Mouse (Mus musculus) CH12.LX (cell line): Measurements from ENCODE around the gene Itpr1.

Experiments
- CHD2 ChIP-seq: IDR thresholded peaks from 2 replicates; pipeline ENCODE4 v1.6.1; 2011; ENCODE audit warnings: low read length, improper control_type of control experiment
- CTCF ChIP-seq, 2 experiments: IDR thresholded peaks in 1 of 2; conservative IDR thresholded peaks in 1 of 2; 2 replicates each; pipeline ENCODE4 v1.5.1; 2011 to 2012; ENCODE audit warnings: low read depth in 2 of 2, low read length in 2 of 2, improper control_type of control experiment in 1 of 2, inconsistent platforms in 1 of 2, mild to moderate bottlenecking in 1 of 2, moderate library complexity in 1 of 2
- NRF1 ChIP-seq: IDR thresholded peaks from 2 replicates; pipeline ENCODE4 v1.6.1; 2014; ENCODE audit warnings: low read depth, mild to moderate bottlenecking, inconsistent platforms, low read length, improper control_type of control experiment, moderate library complexity
- POLR2A ChIP-seq: IDR thresholded peaks from 2 replicates; pipeline ENCODE4 v1.6.1; 2011; ENCODE audit warnings: low read depth, mild to moderate bottlenecking, improper control_type of control experiment, low read length
- TBP ChIP-seq: conservative IDR thresholded peaks from 2 replicates; pipeline ENCODE4 v1.6.1; 2011; ENCODE audit warnings: low read depth, low read length, improper control_type of control experiment

DNA sequence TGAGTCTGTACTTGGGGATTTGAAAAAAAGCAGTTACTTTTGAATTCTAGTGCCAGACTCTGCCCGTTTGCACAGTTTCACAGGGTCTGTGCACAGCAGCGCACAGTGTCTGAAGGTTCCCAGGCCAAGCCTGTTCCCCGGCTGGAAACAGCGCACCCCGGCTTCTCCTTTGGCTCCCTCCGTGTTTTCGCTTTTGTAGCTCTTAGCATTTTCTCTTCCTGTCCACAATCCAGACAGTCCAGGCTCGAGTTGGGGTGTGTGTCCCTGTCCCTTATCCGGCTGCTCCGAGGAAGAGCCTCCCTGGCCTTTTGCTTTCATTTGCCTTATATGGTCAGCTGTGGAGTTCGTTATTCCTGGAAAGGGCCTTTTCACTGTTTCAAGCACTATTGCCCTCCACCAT is 93.3 kb downstream of the Itpr1 start:
- TF ChIP-seq CTCF (conservative IDR thresholded peaks at IDR 0.05 in 1 of 2, IDR thresholded peaks at IDR 0.05 in 1 of 2; ENCODE audit: low read depth in 2 of 2, low read length in 2 of 2) = no peak
- TF ChIP-seq POLR2A = no peak
- no peak for TF ChIP-seq TBP
- no peak for TF ChIP-seq CHD2
- TF ChIP-seq NRF1 = no peak
